Mouse (Mus musculus) heart, adult 9 months (tissue): ENCODE data around the gene Ifitm6.
"Not testable (repeated sequence)": the region's sequence is repeated elsewhere in the genome, so short reads cannot be mapped to it uniquely, and the experiment has no call there.

Experiments
- DNase-seq, 2 experiments: peaks; one replicate each; pipeline ENCODE4 v3.0.0; 2022; ENCODE audit warnings: low spot score in 2 of 2

The Ifitm6 gene

GRCm38 (mm10) chr7:141041661-141042060 lies 23.9 kb upstream of the Ifitm6 start:
- DNase-seq = peak; percentile 81 to 86

- DNase-seq = no peak
These were observed 23.3 kb upstream of the Ifitm6 start for GRCm38 (mm10) chr7:141040867-141041606.

- no peak for DNase-seq
These were observed 21.8 kb upstream of the Ifitm6 start for GRCm38 (mm10) chr7:141039386-141040107.

- DNase-seq = no peak
These were observed 20.6 kb upstream of the Ifitm6 start for GRCm38 (mm10) chr7:141038090-141039032.

GRCm38 (mm10) chr7:141036624-141037023 lies 18.9 kb upstream of the Ifitm6 start:
- DNase-seq = not testable (repeated sequence)

- DNase-seq = no peak
These were observed 14.9 kb upstream of the Ifitm6 start for GRCm38 (mm10) chr7:141032458-141033167.

- DNase-seq = no peak
These were observed 12.7 kb upstream of the Ifitm6 start for GRCm38 (mm10) chr7:141030390-141030789.

GRCm38 (mm10) chr7:141028831-141029230 lies 11.1 kb upstream of the Ifitm6 start, which contains the start of gene Gm17387:
TSS of gene Gm17387 (plus strand) at chr7:141029131.
- DNase-seq = no peak

- no peak for DNase-seq
These were observed 9.0 kb upstream of the Ifitm6 start for GRCm38 (mm10) chr7:141026740-141027098.

- no peak for DNase-seq
These were observed 8.5 kb upstream of the Ifitm6 start for GRCm38 (mm10) chr7:141026097-141026739.

- DNase-seq = no peak
These were observed 7.4 kb upstream of the Ifitm6 start for GRCm38 (mm10) chr7:141024865-141025838.

GRCm38 (mm10) chr7:141021489-141022449 lies 4.0 kb upstream of the Ifitm6 start:
- DNase-seq = no peak

- no peak for DNase-seq
These were observed 1.3 kb upstream of the Ifitm6 start for GRCm38 (mm10) chr7:141019028-141019427.

- peak in 1 of 2 experiments; percentile 51 for DNase-seq
These were observed 722 bp downstream of the Ifitm6 start for GRCm38 (mm10) chr7:141016707-141017697.

GRCm38 (mm10) chr7:141011238-141011770 lies 6.4 kb downstream of the Ifitm6 start:
- no peak for DNase-seq

- peak; percentile 85 to 87 for DNase-seq
These were observed 7.1 kb downstream of the Ifitm6 start, which contains the start of gene Ifitm3 for GRCm38 (mm10) chr7:141010593-141010992. TSS of gene Ifitm3 (minus strand) at chr7:141010770.

- DNase-seq = no peak
These were observed 8.1 kb downstream of the Ifitm6 start for GRCm38 (mm10) chr7:141009665-141010064.
